12 mouse cellular contexts compared by ENCODE assay signal in genomic region chr2:26535517-26536045, GRCm38 (mm10). TPM values are rescaled to one million over a fixed set of nuclear protein-coding genes. Genes with fewer than 3 reads are reported as not detected.
DNase-seq lines count a peak whose midpoint lies in the region; ATAC-seq and TF ChIP-seq lines count a peak whose summit lies in the region.
"Had no signal": no experiment of that assay in that cellular context is flagged by ENCODE, and none has a peak within 500 bp of the region (broad histone marks: within the 10 kb centered on the region; RNA-seq: fewer than 3 reads in every experiment).

No protein-coding gene starts in this region.

- H3K4me2 ChIP-seq in forebrain, embryonic 11.5 days (ENCODE audit: low read depth, low read length, severe bottlenecking), result no peak overlapping the region
- no peak overlapping the region for H3K4me2 ChIP-seq in neural tube, embryonic 14.5 days (ENCODE audit: low read depth, low read length)
- H3K4me2 ChIP-seq: lung, embryonic 14.5 days had no signal

- ATAC-seq in forebrain, embryonic 11.5 days (replicated peaks; ENCODE audit: low FRiP score), result 0 out of 2 replicates have a peak, but pooled peaks have one; percentile 29
- ATAC-seq in neural tube, embryonic 14.5 days (ENCODE audit: low read depth), result peak; percentile 78
- no peak for ATAC-seq in erythroblast, adult 5-6 weeks (replicated peaks; ENCODE audit: low FRiP score, poor library complexity, severe bottlenecking)

- no peak overlapping the region for H3K9ac ChIP-seq in forebrain, embryonic 11.5 days (ENCODE audit: low read length)
- no peak overlapping the region for H3K9ac ChIP-seq in neural tube, embryonic 14.5 days (replicated peaks; ENCODE audit: low read depth, low read length)
- H3K9ac ChIP-seq: lung, embryonic 14.5 days had no signal

- peak overlapping the region; percentile 54; the same call in 1 of the 2 replicates for H3K27ac ChIP-seq in forebrain, embryonic 11.5 days (ENCODE audit: low read depth, low read length)
- H3K27ac ChIP-seq in left cerebral cortex, adult 2 months, result peak overlapping the region; percentile 28; the same call in 1 of the 2 replicates
- peak overlapping the region; percentile 63 for H3K27ac ChIP-seq in neural tube, embryonic 14.5 days (ENCODE audit: low read depth, low read length)

- no peaks in the 10 kb centered on the region for H3K36me3 ChIP-seq in forebrain, embryonic 11.5 days (ENCODE audit: control insufficient read depth, insufficient read depth, low read length)
- H3K36me3 ChIP-seq in neural tube, embryonic 14.5 days (ENCODE audit: control insufficient read depth, insufficient read depth, low read length), result no peaks in the 10 kb centered on the region

- H3K9me3 ChIP-seq in forebrain, embryonic 11.5 days (ENCODE audit: control insufficient read depth, low read length), result no peaks in the 10 kb centered on the region
- H3K9me3 ChIP-seq in neural tube, embryonic 14.5 days (ENCODE audit: control insufficient read depth, low read length), result no peaks in the 10 kb centered on the region

- H3K4me1 ChIP-seq in forebrain, embryonic 11.5 days (replicated peaks; ENCODE audit: control insufficient read depth, insufficient read depth, low read length), result peaks cover 14% of the 10 kb centered on the region
- H3K4me1 ChIP-seq in neural tube, embryonic 14.5 days (ENCODE audit: control insufficient read depth, insufficient read depth, low read length), result peaks cover 13% of the 10 kb centered on the region

- intact Hi-C loops in left cerebral cortex, adult 2 months (cut with DNase I), result no loop called here

- DNase-seq in embryo, embryonic 10 days (ENCODE audit: low spot score), result peak; percentile 77
- DNase-seq in embryo, embryonic 9.5 days (ENCODE audit: extremely low spot score), result no peak
- DNase-seq in forebrain, embryonic 11.5 days (ENCODE audit: low spot score), result peak; percentile 67
- peak in 1 of 2 experiments; percentile 43 for DNase-seq in left cerebral cortex, adult 2 months (ENCODE audit: extremely low spot score in 1 of 2, low spot score in 2 of 2)
- DNase-seq in kidney, adult 8-10 months, result no peak
- DNase-seq in thymus, postnatal 10 days (ENCODE audit: low spot score in 2 of 2), result no peak
- DNase-seq: lung, embryonic 14.5 days had no signal

- H3K27me3 ChIP-seq in forebrain, embryonic 11.5 days (ENCODE audit: control insufficient read depth, insufficient read depth, low read length), result no peaks in the 10 kb centered on the region
- H3K27me3 ChIP-seq in neural tube, embryonic 14.5 days (ENCODE audit: control insufficient read depth, insufficient read depth, low read length), result no peaks in the 10 kb centered on the region

- 14% methylated on average over 4 of the region's 4 CpGs for WGBS in forebrain, embryonic 11.5 days
- 17% methylated on average over 4 of the region's 4 CpGs for WGBS in neural tube, embryonic 14.5 days

- TF ChIP-seq CTCF in left cerebral cortex, adult 2 months (IDR thresholded peaks at IDR 0.05), result no peak

- no peak overlapping the region for H3K4me3 ChIP-seq in forebrain, embryonic 11.5 days (ENCODE audit: low read depth, low read length)
- no peak overlapping the region for H3K4me3 ChIP-seq in left cerebral cortex, adult 2 months
- no peak overlapping the region for H3K4me3 ChIP-seq in neural tube, embryonic 14.5 days (ENCODE audit: low read depth, low read length)

RNA-seq across cellular contexts. Expression of gene Notch1, which starts 19.1 kb away (rescaled TPM):
- 68.3 and 70.9 TPM in 2 replicates for polyA plus RNA-seq in forebrain, embryonic 11.5 days (2014; fragmentation: Nextera tagmentation; extraction: Ambion mirVana)
- total RNA-seq in left cerebral cortex, adult 2 months (2021), result 10 to 100 TPM; 23.8 to 23.9 TPM
- polyA plus RNA-seq in neural tube, embryonic 14.5 days (2014; fragmentation: Nextera tagmentation; extraction: Ambion mirVana), result 20.8 and 26.6 TPM in 2 replicates
- 7.3 and 10.0 TPM in 2 replicates for total RNA-seq in erythroblast, adult 5-6 weeks (2015; ENCODE audit: low replicate concordance)
- 3.3 and 4.6 TPM in 2 replicates for total RNA-seq in erythroblast, adult 5-6 weeks (2017; ENCODE audit: low replicate concordance)

RNA-seq across cellular contexts. Expression of gene Egfl7, which starts 44.2 kb away (rescaled TPM):
- 58.4 and 63.7 TPM in 2 replicates for polyA plus RNA-seq in forebrain, embryonic 11.5 days (2014; fragmentation: Nextera tagmentation; extraction: Ambion mirVana)
- 10 to 100 TPM; 62.4 to 67.4 TPM for total RNA-seq in left cerebral cortex, adult 2 months (2021)
- 37.4 and 64.3 TPM in 2 replicates for polyA plus RNA-seq in neural tube, embryonic 14.5 days (2014; fragmentation: Nextera tagmentation; extraction: Ambion mirVana)
- 7.5 TPM in 1 of 2 replicates, not detected in the other for total RNA-seq in erythroblast, adult 5-6 weeks (2015; ENCODE audit: low replicate concordance)
- 4.9 and 8.2 TPM in 2 replicates for total RNA-seq in erythroblast, adult 5-6 weeks (2017; ENCODE audit: low replicate concordance)

RNA-seq across cellular contexts. Expression of gene Gm20532, which starts 50.9 kb away (rescaled TPM):
- not detected in 2 replicates for polyA plus RNA-seq in forebrain, embryonic 11.5 days (2014; fragmentation: Nextera tagmentation; extraction: Ambion mirVana)
- not detected for total RNA-seq in left cerebral cortex, adult 2 months (2021)
- not detected in 2 replicates for polyA plus RNA-seq in neural tube, embryonic 14.5 days (2014; fragmentation: Nextera tagmentation; extraction: Ambion mirVana)
- not detected in 2 replicates for total RNA-seq in erythroblast, adult 5-6 weeks (2015; ENCODE audit: low replicate concordance)
- total RNA-seq in erythroblast, adult 5-6 weeks (2017; ENCODE audit: low replicate concordance), result not detected in 2 replicates
- total RNA-seq: layer of hippocampus, postnatal 36 days had no signal
- polyA plus RNA-seq: C2C12; cortical plate, adult 2 months; lung, embryonic 14.5 days had no signal

Comparison
In these comparisons a context has a peak if more than half of its experiments do, and no peak if none do; other contexts are left out.
1. DNase-seq: peak in embryo, embryonic 10 days (single experiment) and forebrain, embryonic 11.5 days (single experiment); none in embryo, embryonic 9.5 days (single experiment), kidney, adult 8-10 months (0 of 2) and thymus, postnatal 10 days (0 of 2).
2. RNA of gene Egfl7, which starts 44.2 kb away (total RNA-seq): 62.4 to 67.4 TPM in left cerebral cortex, adult 2 months; 4.9 to 8.2 TPM in erythroblast, adult 5-6 weeks; every median in the first group is over 4 times any median in the second.
3. Peak in every context shown above with its lines, with median percentiles within 50 percentile points of each other: H3K27ac ChIP-seq.